Mouse (Mus musculus) liver, embryonic 16.5 days (tissue): Measurements from ENCODE around the gene Phf19. TPM values are rescaled to one million over a fixed set of nuclear protein-coding genes. Genes with fewer than 3 reads are reported as not detected.

ENCODE experiments used
- ATAC-seq: fragments of 200-750 bp; cut with Nextera tagmentation; 2 replicates; pipeline ENCODE4 v1.8.0; 2017; ENCODE audit warnings: low read depth, mild to moderate bottlenecking, moderate number of reproducible peaks, moderate library complexity
- H3K27ac ChIP-seq: fragments of 300-500 bp; sonication (generic); 2 replicates; pipeline ENCODE4 v1.5.1; 2014; ENCODE audit warnings: mild to moderate bottlenecking, low read length
- H3K27me3 ChIP-seq: fragments of 300-500 bp; sonication (generic); 2 replicates; pipeline ENCODE4 v1.6.1; 2014; ENCODE audit warnings: low read depth, low read length, mixed read lengths; ENCODE audit not compliant: control insufficient read depth, insufficient read depth
- H3K36me3 ChIP-seq: fragments of 300-500 bp; sonication (generic); 2 replicates; pipeline ENCODE4 v1.6.1; 2014; ENCODE audit warnings: mild to moderate bottlenecking; ENCODE audit not compliant: control insufficient read depth, insufficient read depth
- H3K4me1 ChIP-seq: fragments of 300-500 bp; sonication (generic); 2 replicates; pipeline ENCODE4 v1.6.1; 2014; ENCODE audit warnings: low read depth, low read length, mixed read lengths; ENCODE audit not compliant: control insufficient read depth
- H3K4me2 ChIP-seq: fragments of 300-500 bp; sonication (generic); 2 replicates; pipeline ENCODE4 v1.6.1; 2014; ENCODE audit warnings: low read depth, low read length, mixed read lengths
- H3K4me3 ChIP-seq: fragments of 300-500 bp; sonication (generic); 2 replicates; pipeline ENCODE4 v1.5.1; 2014; ENCODE audit warnings: low read depth, mild to moderate bottlenecking, low read length
- H3K9ac ChIP-seq: fragments of 300-500 bp; sonication (generic); 2 replicates; pipeline ENCODE4 v1.6.1; 2014; ENCODE audit warnings: low read depth, low read length
- H3K9me3 ChIP-seq: fragments of 300-500 bp; sonication (generic); replicated peaks from 2 replicates; pipeline ENCODE4 v1.6.1; 2016; ENCODE audit warnings: low read length; ENCODE audit not compliant: control insufficient read depth
- WGBS: fragments of 180-500 bp; shearing (Covaris S2); extraction: QIAGEN DNeasy Blood & Tissue Kit; methylation state at CpG from one replicate; pipeline ENCODE4 v1.1.7; 2014; ENCODE audit not compliant: insufficient replicate concordance; 5-methylcytosine and 5-hydroxymethylcytosine counted together
- polyA plus RNA-seq: library from polyadenylated mRNA; unstranded; fragments of >200 nt; fragmentation: Nextera tagmentation; extraction: Ambion mirVana; gene quantifications from 2 replicates; pipeline ENCODE4 v1.2.1, GENCODE M21; 2015

Phf19 gene
- polyA plus RNA-seq, 1 experiment from 2014 or later: 1.7 TPM

- ATAC-seq: peak; percentile 94
- H3K9me3 ChIP-seq: no peaks in the 10 kb centered on the region
- peak overlapping the region; percentile 67 for H3K9ac ChIP-seq
- H3K36me3 ChIP-seq: peaks cover 3% of the 10 kb centered on the region; the same call in 1 of the 2 replicates
- peak overlapping the region; percentile 79 for H3K27ac ChIP-seq
- H3K4me2 ChIP-seq: peak overlapping the region; percentile 96
- WGBS: under 1% methylated on average over 34 of the region's 34 CpGs
- H3K4me1 ChIP-seq: peaks cover 33% of the 10 kb centered on the region
- no peaks in the 10 kb centered on the region for H3K27me3 ChIP-seq
- H3K4me3 ChIP-seq: peak overlapping the region; percentile 64
Observed at GRCm38 (mm10) chr2:34904849-34905542, 8.8 kb downstream of the Phf19 start.

DNA sequence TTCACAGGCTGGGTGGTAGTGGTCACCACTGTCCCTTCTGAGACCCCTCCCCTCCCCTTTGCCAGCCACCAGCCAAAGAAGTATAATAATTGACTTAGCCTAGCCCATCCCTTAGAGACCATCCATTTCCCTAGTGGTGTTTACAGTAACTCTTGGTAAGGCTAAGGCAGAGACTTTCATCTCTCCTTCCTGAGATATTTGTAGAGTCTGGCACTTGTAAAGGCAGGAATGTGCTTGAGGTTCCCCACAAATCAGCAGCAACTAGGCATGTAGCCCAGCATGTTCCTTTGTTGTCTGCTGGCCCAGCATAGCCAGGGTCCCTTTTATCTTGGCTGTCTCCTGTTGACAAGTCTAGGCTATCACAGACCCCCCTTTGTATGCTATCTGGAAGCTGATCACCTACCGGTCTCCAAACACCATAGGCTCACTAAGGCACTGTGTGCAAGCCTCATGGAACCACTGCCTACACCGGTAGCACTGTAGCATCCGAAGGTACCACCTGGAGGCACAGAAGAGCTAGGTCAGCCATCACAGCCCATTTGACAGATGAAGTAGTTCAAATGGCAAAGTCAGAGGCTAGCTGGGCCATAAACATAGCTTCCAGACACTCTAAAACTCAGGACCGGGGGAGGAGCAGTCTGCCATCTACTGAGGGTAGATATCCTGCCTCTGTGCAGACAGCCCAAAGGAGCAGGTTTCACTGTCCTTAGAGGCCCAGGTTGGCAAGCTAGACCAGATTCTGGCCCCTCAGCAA lies 10.0 kb downstream of the Phf19 start:
- WGBS: 79% methylated on average over 4 of the region's 4 CpGs
- H3K9me3 ChIP-seq: no peaks in the 10 kb centered on the region
- H3K4me3 ChIP-seq: no peak overlapping the region
- no peak for ATAC-seq
- peaks cover 33% of the 10 kb centered on the region for H3K4me1 ChIP-seq
- H3K27me3 ChIP-seq: no peaks in the 10 kb centered on the region
- H3K4me2 ChIP-seq: peak overlapping the region; percentile 78
- H3K36me3 ChIP-seq: peaks cover 3% of the 10 kb centered on the region; the same call in 1 of the 2 replicates
- no peak overlapping the region for H3K9ac ChIP-seq
- H3K27ac ChIP-seq: peak overlapping the region; percentile 79; the same call in 1 of the 2 replicates

GRCm38 (mm10) chr2:34903191-34903590 lies 10.6 kb downstream of the Phf19 start:
- H3K4me3 ChIP-seq: no peak overlapping the region
- no peak for ATAC-seq
- H3K4me1 ChIP-seq: peaks cover 33% of the 10 kb centered on the region
- no peak overlapping the region for H3K4me2 ChIP-seq
- no peaks in the 10 kb centered on the region for H3K27me3 ChIP-seq
- WGBS: 80% methylated on average over 7 of the region's 7 CpGs
- H3K9me3 ChIP-seq: no peaks in the 10 kb centered on the region
- no peak overlapping the region for H3K27ac ChIP-seq
- no peak overlapping the region for H3K9ac ChIP-seq
- H3K36me3 ChIP-seq: peaks cover 3% of the 10 kb centered on the region; the same call in 1 of the 2 replicates

GRCm38 (mm10) chr2:34902731-34903130 lies 11.1 kb downstream of the Phf19 start:
- peaks cover 33% of the 10 kb centered on the region for H3K4me1 ChIP-seq
- no peak overlapping the region for H3K4me2 ChIP-seq
- H3K9ac ChIP-seq: no peak overlapping the region
- no peaks in the 10 kb centered on the region for H3K9me3 ChIP-seq
- no peak overlapping the region for H3K27ac ChIP-seq
- ATAC-seq: no peak
- peaks cover 3% of the 10 kb centered on the region; the same call in 1 of the 2 replicates for H3K36me3 ChIP-seq
- no peaks in the 10 kb centered on the region for H3K27me3 ChIP-seq
- H3K4me3 ChIP-seq: no peak overlapping the region
- 77% methylated on average over 6 of the region's 6 CpGs for WGBS

DNA sequence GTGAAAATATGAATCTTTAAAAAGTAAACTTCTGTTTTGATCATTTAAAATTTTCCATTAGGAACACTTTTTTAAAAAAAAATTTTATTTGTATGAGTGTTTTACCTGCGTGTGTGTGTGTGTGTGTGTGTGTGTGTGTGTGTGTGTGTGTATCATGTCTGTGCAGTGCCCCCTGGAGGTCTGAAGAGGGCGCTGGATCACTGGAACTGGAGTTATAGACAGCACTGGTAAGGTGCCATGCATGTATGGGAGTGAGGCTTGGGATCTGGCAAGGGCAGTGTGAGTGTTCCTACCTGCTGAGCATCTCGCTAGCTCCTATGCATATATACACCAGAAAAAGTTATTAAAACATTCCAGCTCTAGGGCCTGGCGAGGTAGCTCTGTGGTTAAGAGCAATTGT lies 12.1 kb downstream of the Phf19 start:
- H3K4me1 ChIP-seq: peaks cover 26% of the 10 kb centered on the region
- H3K36me3 ChIP-seq: peaks cover 3% of the 10 kb centered on the region; the same call in 1 of the 2 replicates
- 67% methylated on average over 4 of the region's 4 CpGs for WGBS
- no peak overlapping the region for H3K4me2 ChIP-seq
- H3K9me3 ChIP-seq: no peaks in the 10 kb centered on the region
- H3K27ac ChIP-seq: no peak overlapping the region
- no peak overlapping the region for H3K9ac ChIP-seq
- no peak for ATAC-seq
- no peaks in the 10 kb centered on the region for H3K27me3 ChIP-seq
- no peak overlapping the region for H3K4me3 ChIP-seq

GRCm38 (mm10) chr2:34900412-34900811 lies 13.4 kb downstream of the Phf19 start:
- H3K9me3 ChIP-seq: no peaks in the 10 kb centered on the region
- ATAC-seq: no peak
- H3K27me3 ChIP-seq: no peaks in the 10 kb centered on the region
- peaks cover 15% of the 10 kb centered on the region for H3K4me1 ChIP-seq
- H3K27ac ChIP-seq: no peak overlapping the region
- no peak overlapping the region for H3K4me3 ChIP-seq
- H3K9ac ChIP-seq: no peak overlapping the region
- H3K4me2 ChIP-seq: no peak overlapping the region
- peaks cover 3% of the 10 kb centered on the region; the same call in 1 of the 2 replicates for H3K36me3 ChIP-seq
- 61% methylated on average over 1 of the region's 1 CpGs for WGBS

DNA sequence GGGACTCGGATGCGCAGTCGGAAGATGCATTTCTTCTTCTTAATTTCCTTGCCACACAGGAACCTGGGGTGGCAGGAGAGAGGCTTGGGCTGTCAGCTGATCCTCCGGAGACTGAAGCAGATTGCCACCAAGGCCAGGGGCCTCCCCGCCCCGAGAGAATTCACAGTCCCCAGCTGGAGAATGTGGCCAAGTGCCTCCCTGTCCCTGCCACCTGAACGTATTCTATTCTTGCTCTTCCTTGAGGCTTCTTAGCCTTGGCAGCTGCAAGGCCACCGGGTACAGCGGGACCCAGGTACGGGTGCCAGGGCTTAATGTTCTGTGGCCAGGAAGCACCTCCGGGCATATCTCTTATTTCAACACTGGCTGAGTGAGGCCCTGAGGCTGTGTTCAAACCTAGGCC lies 14.1 kb downstream of the Phf19 start:
- H3K27ac ChIP-seq: no peak overlapping the region
- no peak overlapping the region for H3K4me2 ChIP-seq
- WGBS: 75% methylated on average over 11 of the region's 11 CpGs
- no peak overlapping the region for H3K9ac ChIP-seq
- no peak overlapping the region for H3K4me3 ChIP-seq
- peaks cover 3% of the 10 kb centered on the region; the same call in 1 of the 2 replicates for H3K36me3 ChIP-seq
- peaks cover 13% of the 10 kb centered on the region for H3K4me1 ChIP-seq
- no peaks in the 10 kb centered on the region for H3K9me3 ChIP-seq
- H3K27me3 ChIP-seq: no peaks in the 10 kb centered on the region
- ATAC-seq: no peak

DNA sequence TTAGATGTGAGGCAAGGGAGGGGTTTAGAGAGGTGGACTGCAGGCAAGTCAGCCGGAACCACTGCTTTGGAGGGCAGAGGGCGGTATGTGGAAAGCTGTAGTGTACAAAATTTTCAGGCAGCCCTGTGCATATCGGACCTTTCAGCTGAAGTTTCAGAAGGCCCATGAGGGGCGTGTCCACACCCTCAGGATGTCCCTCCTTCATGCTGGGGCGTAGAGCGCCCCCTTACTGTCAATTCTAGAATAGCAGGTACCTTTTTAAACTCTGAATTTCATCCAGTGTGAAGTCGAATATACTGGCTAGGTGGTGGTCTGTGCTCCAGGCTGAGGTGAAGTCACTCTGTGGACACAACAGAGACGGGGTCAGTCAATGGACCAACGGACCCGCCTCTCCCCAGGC lies 16.0 kb downstream of the Phf19 start:
- Histone ChIP-seq H3K4me1 (no peaks in the 10 kb centered on the region; the same call in 1 of the 2 replicates), H3K36me3 (peaks cover 3% of the 10 kb centered on the region; the same call in 1 of the 2 replicates), H3K27me3 (no peaks in the 10 kb centered on the region), H3K27ac (no peak overlapping the region), H3K9me3 (no peaks in the 10 kb centered on the region), H3K9ac (no peak overlapping the region), H3K4me3 (no peak overlapping the region), H3K4me2 (no peak overlapping the region)
- 21% methylated on average over 10 of the region's 10 CpGs for WGBS
- peak; percentile 52; the same call in 1 of the 2 replicates for ATAC-seq
